Mouse (Mus musculus): ENCODE data around the gene Nmnat3. TPM values are rescaled to one million over a fixed set of nuclear protein-coding genes. Genes with fewer than 3 reads are reported as not detected.
"Not testable (repeated sequence)": the region's sequence is repeated elsewhere in the genome, so short reads cannot be mapped to it uniquely, and the experiment has no call there.

Nmnat3 gene
- total RNA-seq (2021), result 10 to 100 TPM in 1 of 2 experiments, 1 to 10 TPM in 1; 9.8 to 13.6 TPM
- long read RNA-seq, experiment 1, transcript Nmnat3-201 (5 exons, 2,166 nt), result major isoform, 6 of 11 reads
- long read RNA-seq, experiment 1, partial matches to known transcripts, result 0 of 11 reads
- long read RNA-seq, experiment 1, other reads (novel, unspliced or antisense), result 5 of 11 reads
- long read RNA-seq, experiment 2, transcript Nmnat3-201 (5 exons, 2,166 nt), result major isoform, 15 of 39 reads
- long read RNA-seq, experiment 2, partial matches to known transcripts, result 0 of 39 reads
- long read RNA-seq, experiment 2, other reads (novel, unspliced or antisense), result 24 of 39 reads

DNA sequence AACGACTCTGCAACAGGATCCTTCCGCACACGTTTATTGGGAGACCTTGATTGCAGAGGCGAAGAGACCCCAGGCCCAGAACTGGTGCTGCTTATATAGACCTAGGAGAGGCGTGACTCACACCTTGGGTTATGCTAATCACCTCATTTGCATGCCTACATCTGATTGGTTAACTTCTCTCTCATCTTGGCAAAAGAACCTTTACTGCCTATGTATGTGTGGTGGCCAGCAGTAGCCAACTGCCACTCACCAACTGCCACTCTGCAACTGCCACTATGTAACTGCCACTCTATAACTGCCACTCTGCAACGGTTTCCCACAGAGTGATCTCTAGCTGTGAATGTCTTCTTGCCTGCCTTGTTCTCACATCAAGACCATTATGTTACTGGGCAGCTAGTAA, at the start of gene Nmnat3:
Gene Nmnat3 (plus strand): TSS at position 301 of the 400 bp plus-strand sequence.
- not testable (repeated sequence) for DNase-seq (ENCODE audit: low spot score in 2 of 2)

DNA sequence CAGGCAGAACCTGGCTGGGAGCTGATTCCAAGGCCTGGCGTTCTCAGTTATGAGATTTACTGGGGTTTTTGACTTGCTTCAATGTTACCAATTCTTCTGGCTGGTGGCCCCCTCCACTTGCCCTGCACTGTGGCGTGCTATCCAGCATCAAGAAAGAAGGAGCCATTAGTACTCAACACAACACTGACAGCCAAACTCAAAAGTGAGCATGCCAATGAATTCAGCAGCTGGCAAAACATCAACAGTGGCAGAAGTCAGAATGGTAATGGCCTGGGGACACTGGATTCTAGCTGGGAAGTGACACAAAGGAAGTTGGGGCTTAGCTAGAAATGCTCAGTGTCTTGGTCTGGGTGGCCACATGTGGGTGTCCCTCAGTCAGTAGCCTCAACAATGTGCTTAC, 43.8 kb upstream of the Nmnat3 start:
- no peak for DNase-seq (ENCODE audit: low spot score in 2 of 2)

DNA sequence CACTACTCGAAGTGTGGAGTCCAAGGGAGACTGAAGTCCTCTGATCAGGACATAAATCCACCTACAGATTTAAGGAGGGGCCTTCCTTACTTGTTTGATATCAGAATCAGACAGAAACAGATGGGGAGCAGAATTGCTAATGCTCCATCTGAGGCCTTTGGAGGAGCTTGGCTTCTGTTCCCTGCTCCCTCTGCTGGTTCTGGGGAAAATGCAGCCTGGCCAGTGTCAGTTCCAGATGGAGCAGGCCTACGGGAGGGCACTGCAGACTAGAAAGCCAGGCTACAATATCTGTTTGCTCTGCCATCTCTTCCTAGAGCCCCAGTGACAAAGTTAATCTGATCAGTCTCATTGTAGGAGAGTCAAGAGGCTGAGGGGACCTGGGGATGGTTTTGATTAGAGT, 43.0 kb upstream of the Nmnat3 start:
- DNase-seq (ENCODE audit: low spot score in 2 of 2), result peak in 1 of 2 experiments; percentile 28

DNA sequence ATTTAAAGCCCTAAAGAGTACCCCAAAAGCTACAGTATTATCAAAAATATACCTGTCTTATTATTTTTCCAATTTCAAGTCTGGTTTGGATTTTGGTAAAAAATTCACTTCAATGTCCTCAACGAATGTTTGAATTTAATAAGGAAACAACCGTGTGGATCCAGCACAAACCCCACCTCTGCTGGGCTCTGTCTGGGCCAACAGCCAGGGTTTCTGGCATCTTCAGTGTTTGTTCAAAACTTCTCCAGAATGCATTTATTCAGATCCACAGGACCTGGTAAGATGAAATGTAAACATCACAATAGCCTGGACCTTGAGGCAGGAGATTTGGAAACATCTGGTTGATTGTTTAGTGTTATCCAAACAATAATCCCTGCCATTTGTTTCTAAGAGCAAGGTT, 42.0 kb upstream of the Nmnat3 start:
- DNase-seq (ENCODE audit: low spot score in 2 of 2), result no peak

DNA sequence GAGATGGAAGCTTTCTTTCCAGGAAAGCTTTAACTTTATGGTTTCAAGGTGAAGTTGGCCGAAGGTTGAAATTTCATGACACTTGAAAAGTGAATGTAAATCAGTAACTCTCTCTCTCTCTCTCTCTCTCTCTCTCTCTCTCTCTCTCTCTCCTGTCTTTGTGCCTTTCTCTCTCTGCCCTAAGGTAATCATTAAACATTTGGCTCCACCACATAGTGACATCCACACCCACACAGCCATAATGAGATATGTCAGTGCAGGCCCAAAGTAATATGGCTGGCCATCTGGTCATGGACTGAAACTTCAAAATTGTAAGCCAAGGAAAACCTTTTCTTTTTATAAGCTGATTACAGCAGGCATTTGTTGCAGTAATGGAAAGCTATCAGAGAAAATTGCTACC, 40.9 kb upstream of the Nmnat3 start:
- DNase-seq (ENCODE audit: low spot score in 2 of 2), result no peak

DNA sequence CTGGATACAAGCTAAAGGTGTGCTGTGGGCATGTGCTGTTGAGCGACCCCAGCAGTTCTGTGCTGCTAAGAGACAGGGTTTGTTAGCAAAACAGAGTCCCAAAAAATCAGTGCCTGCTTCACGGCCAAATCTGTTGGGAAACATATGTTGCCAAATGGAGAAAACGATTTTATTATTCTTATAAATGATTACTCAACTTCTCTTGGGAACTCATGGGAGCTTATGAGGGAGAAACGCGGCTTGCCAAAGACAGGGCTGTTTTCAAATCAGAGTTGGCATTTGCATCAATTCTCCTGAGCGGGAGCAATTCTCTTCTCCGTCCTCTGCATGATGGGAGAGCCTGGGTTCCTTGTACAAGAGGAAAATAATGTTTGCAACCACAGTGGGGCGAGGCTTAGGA, 27.0 kb upstream of the Nmnat3 start:
- no peak for DNase-seq (ENCODE audit: low spot score in 2 of 2)

DNA sequence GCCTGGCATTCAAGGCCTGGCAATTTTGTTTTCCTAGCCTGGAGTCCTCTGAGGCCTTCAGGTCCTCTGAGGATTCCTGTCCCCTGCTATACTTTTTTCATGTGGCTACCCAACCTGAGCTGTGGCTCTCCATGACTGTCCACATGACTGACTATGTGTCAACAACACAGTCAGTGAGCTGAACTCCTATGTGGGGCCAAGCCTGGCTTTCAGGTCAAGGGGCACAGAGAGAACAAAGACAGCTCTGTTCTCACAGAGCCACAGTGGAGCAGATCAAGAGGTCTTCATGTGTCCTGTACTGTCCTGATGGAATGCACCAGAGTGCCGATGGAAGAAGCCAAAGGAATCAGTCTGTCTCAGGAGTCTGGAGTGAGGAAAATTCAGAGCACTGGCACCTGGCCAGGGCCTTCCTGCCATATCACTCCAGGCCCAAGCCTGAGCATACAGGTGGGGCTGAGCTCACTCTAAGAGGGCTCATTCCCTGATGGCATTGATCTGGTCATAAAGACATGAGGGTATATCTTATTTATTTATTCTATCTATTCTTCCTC, 25.7 kb upstream of the Nmnat3 start:
- no peak for DNase-seq (ENCODE audit: low spot score in 2 of 2)

DNA sequence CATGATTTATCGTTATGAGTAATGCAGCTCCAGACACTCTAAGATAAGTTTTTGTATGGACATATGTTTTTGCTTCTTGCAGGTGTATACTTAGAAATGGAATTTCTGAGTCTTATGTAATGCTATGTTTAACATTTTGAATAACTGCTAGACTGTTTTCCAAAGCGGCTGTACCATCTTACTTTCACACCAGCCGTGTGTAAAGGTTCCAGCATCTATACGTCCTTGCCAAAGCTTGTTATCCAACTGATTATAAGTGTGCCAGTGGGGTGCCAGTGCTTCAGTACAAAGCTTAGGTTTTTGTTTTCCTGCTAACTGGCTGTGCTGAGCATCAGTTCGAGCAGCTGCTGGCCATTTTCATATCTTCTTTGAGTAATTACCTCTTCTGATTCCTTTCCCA, 22.3 kb upstream of the Nmnat3 start:
- DNase-seq (ENCODE audit: low spot score in 2 of 2), result no peak

DNA sequence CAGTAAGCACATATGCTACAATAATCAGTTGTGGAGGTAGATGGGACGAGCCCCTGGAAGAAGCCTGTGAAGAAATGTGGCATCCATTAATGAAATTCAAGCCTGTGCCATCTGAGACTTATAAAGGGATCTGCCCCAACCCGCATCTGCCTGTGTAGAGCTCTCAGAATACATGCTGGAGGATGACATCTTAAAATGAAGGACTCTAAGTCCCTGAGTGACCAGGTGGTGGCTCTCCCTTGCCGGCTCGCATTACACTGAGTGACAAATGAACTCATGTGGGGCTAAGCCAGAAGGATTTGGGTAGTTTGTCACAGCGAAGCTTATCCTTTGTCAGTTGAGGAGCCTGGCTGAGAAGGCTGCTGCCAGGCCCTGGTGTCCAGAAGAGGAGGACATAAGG, 14.5 kb upstream of the Nmnat3 start:
- DNase-seq (ENCODE audit: low spot score in 2 of 2), result no peak

DNA sequence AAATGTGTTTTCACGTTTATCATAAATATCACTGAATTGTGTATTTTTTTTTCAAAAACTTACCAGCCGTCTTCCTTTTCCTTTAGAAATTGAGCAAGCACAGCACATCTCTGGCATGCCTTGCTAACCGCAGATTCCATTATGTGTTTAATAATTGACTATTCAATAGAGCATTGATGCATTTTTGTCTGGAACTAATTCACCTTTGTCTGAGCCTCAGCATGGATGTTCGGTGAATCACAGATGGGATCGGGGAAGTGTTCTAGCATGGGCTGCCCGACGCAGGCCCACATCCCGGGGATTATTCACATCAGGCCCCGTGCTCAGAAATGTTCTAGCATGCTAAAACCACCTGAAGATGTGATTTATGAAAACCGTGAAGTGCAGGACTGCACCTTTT, 12.2 kb upstream of the Nmnat3 start:
- no peak for DNase-seq (ENCODE audit: low spot score in 2 of 2)

DNA sequence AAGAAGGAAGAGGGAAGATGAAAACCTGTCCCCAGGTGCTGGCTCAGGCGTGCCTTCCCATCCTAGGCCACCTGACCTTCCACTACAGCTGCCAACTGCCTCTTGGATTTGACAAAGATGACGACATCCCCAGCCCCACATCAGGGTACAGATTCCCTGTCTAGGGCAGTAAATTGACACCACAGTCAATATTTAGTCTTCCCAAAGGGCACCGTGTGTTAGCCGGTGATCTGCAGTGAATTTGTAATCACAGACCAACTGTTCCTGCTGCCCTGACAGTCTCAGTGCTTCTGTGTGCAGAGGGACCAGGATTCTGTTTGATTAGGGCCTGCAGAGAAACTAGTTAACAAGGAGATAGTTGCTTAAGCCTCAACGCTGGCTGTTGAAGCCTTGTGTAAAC, 7.1 kb upstream of the Nmnat3 start:
- DNase-seq (ENCODE audit: low spot score in 2 of 2), result no peak

DNA sequence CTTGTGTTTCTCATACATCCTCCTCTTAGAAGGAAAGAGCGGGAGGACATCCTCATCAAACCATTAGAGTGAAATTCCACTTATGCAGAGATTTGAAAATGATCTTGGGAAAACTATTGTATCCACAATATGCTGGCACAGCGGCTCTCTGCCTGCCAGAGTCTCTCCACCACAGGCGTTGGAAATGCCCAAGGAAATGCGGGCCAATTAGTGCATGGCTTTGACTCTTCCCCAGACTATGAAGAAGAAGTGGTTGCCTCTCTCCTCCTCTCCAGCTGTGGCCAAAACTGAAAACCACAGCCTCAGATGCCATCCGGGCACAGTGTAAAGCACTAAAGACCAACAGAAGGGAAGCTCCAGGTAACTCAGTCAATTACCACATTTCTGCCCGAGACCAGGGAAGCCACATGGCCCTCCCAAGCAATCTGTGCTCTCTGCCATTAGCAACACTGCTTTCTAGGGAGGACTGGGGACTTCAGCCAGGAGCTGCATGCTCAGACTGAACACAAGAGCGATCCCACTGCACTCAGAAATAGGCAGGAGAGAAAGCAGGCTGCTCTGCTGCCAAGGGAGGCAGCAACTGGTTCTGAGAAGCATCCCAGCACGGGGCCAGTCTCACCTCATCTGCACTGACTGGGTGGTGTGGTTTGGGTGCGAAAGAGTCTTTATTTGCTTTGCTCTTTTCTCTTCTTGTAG, 1.5 kb upstream of the Nmnat3 start:
- DNase-seq (ENCODE audit: low spot score in 2 of 2), result no peak

DNA sequence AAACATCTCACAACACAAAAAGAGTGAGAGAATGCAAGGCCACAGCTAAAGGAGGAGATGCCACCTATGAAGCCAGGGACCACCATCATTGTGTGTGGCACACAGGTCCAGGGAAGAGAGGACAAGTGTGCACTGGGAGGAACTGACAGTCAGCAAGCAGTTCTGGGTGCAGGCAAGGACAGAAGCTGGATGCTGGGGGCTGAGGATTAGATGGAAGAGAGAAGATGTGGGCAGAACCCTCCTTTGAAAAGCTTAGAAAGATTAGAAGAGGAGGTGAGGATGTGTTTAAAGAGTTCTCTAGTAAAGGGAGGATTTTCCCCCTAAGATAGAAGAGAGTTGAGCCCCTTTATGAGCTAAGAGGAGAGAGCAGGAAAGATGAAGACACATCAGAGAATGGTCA, 2.4 kb downstream of the Nmnat3 start:
- no peak for DNase-seq (ENCODE audit: low spot score in 2 of 2)

DNA sequence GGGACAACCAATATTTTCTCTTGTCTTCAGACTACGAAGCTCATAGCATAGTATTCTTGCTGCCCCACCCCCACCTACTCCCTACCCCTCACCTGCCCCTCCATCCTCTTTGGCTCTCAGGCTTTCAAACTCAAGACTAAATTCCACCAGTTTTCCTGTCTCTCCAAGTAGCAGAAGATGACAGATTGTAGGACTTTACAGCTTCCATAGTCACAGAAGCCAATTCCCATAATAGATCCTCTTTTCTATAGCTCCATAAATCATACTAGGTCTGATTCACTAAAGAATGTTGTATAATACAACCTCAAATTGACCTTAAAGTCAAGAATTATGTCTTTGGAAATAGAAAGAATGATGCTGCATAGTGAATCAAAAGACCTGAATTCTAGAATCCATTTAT, 3.4 kb downstream of the Nmnat3 start:
- no peak for DNase-seq (ENCODE audit: low spot score in 2 of 2)

DNA sequence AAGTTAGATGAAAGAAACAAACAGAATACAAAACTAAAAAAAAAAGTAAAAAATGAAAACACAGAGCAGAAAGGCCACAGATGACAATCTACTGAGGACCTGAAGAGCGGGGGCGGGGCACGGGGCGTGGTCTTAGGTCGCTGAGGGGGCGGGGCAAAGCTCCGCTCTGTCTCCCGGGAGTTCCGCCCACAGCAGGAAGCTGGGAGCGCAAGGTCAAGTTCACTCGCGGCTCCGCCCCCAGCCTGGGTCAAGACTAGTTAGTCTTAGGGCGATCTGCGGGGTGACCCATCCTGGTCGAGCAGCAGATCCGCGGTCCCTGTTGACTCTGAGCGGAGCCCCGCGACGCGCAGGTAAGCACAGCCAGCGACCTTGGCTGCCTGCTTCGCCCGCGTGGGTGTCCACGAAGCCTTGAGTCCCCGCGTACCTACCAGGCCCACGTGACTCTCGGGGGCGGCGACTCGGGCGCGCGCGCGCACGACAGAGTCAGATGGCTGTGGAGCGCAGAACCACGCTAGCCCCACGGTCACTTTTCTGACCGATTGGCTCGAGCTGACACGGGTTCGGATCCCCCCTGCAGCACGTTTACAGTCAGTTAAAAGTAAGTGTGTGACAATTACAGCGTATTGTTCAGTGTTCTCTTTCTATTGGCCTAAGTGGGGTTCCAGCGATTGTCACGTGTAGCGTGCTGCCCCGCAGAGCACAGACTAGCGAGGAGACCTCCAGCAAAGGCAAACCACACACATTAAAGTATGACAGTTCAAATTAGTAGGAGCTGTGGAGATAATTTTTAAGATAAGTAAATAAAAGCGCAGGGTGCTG, 9.4 kb downstream of the Nmnat3 start:
- DNase-seq (ENCODE audit: low spot score in 2 of 2), result peak; percentile 86 to 87

DNA sequence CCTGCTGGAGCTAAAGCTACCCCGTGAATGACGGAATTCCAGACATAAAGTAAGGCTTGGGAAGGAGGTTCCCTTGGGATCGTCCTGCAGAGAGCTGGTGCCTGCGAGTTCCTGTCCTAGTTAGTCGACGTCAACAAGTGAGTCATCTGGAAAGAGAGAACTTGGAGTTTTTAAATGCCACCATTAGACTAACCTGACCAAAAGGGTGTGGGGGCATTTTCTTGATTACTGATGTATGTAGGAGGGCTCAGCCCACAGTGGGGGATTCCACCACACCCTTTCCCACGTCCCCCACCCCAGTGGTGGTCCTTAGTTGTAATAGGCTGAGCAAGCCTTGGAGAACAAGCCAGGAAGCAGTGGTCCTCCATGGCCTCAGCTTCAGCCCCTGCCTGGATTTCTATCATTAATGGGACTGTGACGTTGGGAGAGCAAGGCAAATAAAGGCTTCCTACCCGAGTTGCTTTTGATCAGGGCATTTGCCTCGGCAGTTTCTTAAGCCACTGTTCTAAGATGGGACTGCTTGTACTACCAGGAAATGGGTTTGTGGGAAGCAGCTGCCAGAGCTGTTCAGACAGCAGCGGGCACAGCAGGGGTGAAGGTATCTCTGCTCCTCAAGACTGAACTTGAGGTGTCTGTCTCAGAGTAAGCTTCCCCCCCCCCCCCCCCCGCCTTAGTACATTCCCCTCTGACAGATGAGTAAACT, 10.2 kb downstream of the Nmnat3 start:
- DNase-seq (ENCODE audit: low spot score in 2 of 2), result peak; percentile 22 to 23

DNA sequence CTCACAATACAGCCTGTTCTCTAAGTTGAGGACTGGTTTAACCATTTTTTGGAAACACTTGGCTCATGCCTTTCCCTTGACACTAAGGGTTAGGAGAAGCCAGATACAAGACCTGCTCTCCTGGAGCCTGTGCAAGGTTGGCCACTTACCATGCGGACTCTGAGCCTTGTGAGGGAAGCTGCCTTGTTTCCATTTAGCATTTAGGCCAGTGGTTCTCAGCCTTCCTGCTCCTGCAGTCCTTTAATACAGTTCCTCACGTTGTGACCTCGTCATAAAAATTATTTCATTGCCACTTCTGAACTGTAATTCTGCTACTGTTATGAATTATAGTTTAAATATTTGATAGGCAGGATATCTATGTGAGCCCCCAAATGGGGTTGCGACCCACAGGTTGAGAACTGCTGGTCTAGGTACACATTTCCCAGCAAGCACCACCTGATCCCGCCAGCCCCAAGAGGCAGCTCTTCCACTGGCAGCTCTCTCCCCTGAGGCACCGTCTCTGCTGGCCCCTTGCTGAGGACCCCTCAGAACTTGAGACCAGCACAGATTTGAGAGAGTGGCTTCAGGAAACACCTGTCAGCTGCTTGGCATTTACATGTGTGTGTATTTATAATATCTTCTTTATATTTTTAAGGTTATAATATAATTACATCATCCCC, 10.8 kb downstream of the Nmnat3 start:
- no peak for DNase-seq (ENCODE audit: low spot score in 2 of 2)

DNA sequence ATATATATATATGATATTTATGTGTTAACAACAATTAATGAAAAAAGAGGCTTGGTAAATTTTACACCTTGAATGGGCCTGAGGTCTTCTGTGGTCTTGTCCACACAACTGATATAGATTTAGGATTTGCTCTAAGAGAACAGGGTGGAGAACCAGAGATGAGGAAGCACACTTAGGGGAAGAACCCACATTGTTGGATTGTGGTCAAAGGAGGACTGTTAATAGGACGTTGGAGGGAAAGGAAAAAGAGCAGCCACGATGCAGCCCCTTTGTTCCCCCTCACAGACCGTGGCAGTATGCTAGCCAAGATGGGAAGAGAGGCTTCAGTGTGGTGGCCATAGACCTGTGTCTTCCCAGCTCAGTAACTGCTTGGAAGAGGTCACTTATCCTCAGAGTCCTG, 11.5 kb downstream of the Nmnat3 start:
- DNase-seq (ENCODE audit: low spot score in 2 of 2), result no peak

DNA sequence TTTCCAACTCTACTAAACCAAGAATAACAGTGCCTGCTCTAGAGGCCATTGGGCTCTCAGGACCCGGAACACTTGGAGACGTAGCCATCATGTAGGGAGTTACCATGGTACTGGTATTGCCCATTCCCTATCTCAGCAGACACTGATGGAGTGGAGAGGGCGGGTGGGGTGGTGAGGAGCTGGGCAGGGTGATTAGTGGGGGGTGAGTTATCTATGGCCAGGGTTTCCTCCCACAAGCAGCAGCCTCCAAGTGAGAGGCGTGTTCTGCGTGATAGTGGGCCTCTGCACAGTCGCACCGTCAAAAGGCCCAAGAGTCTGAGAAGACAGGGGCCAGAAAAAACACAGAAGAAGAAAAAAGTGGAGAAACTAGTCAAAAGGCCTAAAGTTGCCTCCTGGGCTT, 12.0 kb downstream of the Nmnat3 start:
- no peak for DNase-seq (ENCODE audit: low spot score in 2 of 2)

DNA sequence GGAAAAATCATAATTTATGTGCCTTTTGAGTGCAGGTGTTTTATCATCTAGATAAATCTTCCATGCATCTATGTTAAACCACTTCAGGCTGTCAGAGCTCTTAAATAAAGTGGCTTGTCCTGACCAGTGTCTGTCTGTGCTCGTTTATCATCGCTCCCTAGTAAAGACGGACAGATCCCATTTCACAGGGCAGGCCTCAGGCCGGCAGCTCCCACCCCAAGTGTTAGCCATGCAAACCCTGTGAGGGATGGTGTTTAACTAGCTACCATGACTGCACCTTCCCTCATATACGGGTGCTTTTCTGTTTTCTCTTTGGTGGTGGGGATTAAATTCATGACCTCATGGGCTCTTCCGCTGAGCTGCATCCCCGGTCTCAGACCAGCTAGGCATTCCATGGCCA, 13.3 kb downstream of the Nmnat3 start:
- DNase-seq (ENCODE audit: low spot score in 2 of 2), result no peak

DNA sequence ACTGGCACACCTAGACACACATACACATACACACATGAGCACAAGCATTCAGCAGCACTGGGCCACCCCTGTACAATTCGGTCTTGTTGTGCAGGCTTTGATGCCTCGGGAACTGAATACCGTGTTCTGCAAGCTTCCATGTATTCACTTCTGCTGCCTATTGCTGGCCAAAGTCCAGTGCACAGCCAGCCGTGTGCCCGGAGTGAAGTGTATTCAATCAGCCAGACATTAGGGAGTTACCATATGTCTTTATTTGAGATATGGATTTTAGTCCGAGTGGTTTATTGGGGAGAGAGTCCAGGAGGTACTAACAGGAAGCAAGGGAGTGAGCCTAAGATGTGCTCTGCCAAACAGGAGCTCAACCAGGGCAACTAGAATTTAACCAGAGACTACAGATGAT, 19.8 kb downstream of the Nmnat3 start:
- DNase-seq (ENCODE audit: low spot score in 2 of 2), result no peak

All from adrenal gland, adult 18-20 months (tissue).